Mouse (Mus musculus) left cerebral cortex, postnatal 10 days (tissue): ENCODE data around the gene Bcar1. TPM values are rescaled to one million over a fixed set of nuclear protein-coding genes. Genes with fewer than 3 reads are reported as not detected.

Source experiments
- DNase-seq, 2 experiments: peaks; one replicate each; pipeline ENCODE4 v3.0.0; 2021 to 2022; ENCODE audit warnings: low spot score in 2 of 2, mixed read lengths in 1 of 2; ENCODE audit errors: extremely low spot score in 1 of 2
- intact Hi-C: fragments of 180-260 bp; cut with DNase I; formaldehyde crosslinking; loops from one replicate; pipeline ENCODE4 v1.15.1; 2025
- total RNA-seq, 2 experiments: library from RNA; stranded (reverse); gene quantifications; 2 replicates each; pipeline ENCODE4 v1.2.3; 2021

The Bcar1 gene
- total RNA-seq, 2 experiments from 2014 or later, result 46.6 to 48.1 TPM

GRCm38 (mm10) chr8:111771625-111772020 is 28.0 kb upstream of the Bcar1 start:
- no peak for DNase-seq
- intact Hi-C loops, result no loop called here

DNA sequence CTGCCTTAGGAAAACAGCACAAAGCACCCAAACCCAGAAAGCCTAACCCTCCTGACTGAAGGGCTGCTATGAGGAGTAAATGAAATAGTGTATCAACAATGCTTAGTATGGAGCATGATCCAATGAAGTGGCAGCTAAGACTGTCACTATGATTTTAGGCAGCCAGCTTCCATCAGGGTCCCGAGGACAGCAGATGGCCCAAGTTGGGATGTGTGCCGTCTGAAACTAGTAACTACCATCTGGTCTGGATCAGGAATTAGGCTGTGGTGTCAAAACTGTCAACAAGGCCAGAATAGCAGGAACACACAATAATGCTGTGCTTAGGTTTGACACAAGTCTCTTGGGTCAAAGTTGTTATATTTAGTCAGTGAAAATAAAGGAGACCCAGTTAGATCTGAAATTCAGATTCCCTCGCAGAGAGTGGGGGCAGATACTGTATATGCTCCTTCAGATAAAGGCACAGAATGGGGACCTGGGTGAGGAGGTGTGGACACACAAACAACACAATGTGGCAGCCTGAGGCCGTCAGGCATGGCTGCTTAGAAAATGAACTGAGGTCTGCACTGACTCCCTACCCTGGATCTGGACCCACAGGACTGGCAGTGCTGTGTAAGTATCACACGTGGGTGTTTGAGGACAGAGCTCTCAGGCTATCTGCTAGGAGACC is 27.5 kb upstream of the Bcar1 start:
- no peak for DNase-seq

GRCm38 (mm10) chr8:111769764-111770428 is 26.3 kb upstream of the Bcar1 start:
- no peak for DNase-seq
- intact Hi-C loops, result no loop called here

More for the DNA sequence above, 27.5 kb upstream of the Bcar1 start:
- intact Hi-C loops, result no loop called here

GRCm38 (mm10) chr8:111769296-111769695 is 25.7 kb upstream of the Bcar1 start:
- intact Hi-C loops, result no loop called here
- DNase-seq, result no peak

DNA sequence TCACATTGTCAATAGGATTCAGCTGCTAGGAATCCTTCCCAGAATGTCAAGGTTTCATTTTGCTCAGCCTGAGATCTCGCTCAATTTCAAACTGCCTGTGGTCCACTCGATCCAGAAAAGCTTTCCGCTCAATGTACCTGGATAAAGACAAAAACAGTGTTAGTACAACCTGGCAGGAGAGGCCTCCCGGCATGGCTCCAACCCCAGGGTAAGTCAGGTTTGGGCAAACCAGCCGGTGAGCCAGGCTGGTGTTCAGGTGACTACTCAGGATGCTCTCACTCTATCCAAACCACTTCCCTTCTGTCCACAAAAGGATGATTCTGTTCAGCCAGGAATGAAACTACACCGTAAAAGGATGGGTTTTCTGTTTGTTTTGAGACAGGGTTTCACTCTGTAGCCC is 25.0 kb upstream of the Bcar1 start:
- intact Hi-C loops, result no loop called here
- no peak for DNase-seq

DNA sequence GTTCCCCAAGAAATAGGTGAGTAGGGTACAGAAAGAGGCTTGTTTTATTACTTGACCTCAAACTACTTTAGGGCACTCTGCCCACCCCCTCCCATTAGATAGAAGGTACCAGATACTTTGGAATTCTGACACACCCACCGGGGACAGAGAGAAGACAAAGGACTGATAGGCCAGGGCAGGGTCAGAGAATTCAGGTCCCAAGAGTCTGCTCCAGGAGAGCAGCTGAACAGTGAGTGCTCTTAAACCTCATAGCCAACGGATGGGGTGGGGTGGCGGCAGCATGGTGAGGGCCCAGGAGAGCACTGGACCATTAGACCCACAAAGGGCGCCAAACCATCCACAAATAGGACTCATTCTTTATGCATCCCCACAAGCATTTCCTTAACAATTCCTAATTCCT is 22.0 kb upstream of the Bcar1 start:
- intact Hi-C loops, result no loop called here
- no peak for DNase-seq

- intact Hi-C loops, result no loop called here
Measured at GRCm38 (mm10) chr8:111765096-111765495, 21.5 kb upstream of the Bcar1 start.

GRCm38 (mm10) chr8:111760708-111761107 is 17.1 kb upstream of the Bcar1 start:
- DNase-seq, result no peak
- intact Hi-C loops, result no loop called here

More at GRCm38 (mm10) chr8:111765096-111765495, 21.5 kb upstream of the Bcar1 start:
- DNase-seq, result no peak

DNA sequence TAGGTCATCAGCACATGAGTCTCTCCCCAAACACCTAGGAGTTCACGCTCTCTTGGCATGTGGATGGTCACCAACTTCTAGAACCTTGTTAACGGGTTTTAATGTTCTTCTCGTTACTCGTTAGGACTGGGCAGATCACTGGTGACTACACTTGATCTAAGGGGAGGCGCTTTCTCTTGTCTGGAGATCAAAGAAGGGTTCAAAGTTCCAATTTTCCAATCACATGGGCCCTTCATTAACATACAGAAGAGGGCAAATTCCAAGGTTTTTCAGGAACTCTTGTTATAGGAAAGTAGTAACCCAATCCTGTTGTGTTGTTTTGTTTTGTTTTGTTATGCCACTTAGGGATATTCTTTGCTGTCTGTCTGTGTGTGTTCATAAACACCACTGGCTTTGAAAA is 15.2 kb upstream of the Bcar1 start:
- intact Hi-C loops, result no loop called here
- no peak for DNase-seq

GRCm38 (mm10) chr8:111757599-111757998 is 14.0 kb upstream of the Bcar1 start:
- DNase-seq, result no peak
- intact Hi-C loops, result no loop called here

GRCm38 (mm10) chr8:111754736-111755135 is 11.1 kb upstream of the Bcar1 start:
- intact Hi-C loops, result no loop called here
- DNase-seq, result no peak

GRCm38 (mm10) chr8:111754088-111754487 is 10.5 kb upstream of the Bcar1 start:
- intact Hi-C loops, result no loop called here

GRCm38 (mm10) chr8:111748766-111749165 is 5.2 kb upstream of the Bcar1 start:
- no peak for DNase-seq
- intact Hi-C loops, result no loop called here

More at GRCm38 (mm10) chr8:111754088-111754487, 10.5 kb upstream of the Bcar1 start:
- DNase-seq, result no peak

DNA sequence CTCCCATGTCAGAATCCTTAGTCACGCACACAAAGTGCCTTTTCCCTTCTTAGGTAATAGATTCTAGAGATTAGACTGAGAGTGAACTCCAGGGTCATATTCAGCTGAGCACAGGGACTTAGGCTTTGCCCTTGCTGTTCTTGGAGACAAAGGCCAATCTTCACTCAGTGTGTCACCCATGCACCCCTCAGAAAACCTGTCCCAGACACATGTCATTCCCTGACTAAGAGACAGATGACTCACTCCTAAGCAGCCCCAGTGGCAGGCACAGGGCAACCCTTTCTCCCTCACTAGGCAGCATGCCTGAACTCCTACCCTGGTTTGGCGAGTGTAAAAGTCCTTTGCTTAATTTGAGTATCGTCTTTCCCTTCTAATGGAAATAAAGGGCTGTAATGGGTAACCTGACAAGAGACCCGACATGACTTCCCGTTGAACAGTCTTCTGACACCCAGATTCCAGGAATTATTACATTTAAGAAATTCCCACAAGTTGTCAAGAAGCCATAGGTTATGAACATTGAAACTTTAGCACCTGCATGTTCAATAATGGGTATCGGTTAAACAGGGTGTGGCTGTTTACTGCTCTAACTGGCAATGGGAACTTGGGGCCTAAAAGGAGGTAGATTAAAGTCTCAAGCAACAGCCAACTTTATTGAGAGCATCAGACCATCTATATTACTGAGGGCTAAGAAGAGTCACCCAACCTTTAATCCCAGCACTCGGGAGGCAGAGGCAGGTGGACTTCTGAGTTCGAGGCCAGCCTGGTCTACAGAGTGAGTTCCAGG is 4.4 kb upstream of the Bcar1 start:
- no peak for DNase-seq
- intact Hi-C loops, result no loop called here

- no peak for DNase-seq
- intact Hi-C loops, result no loop called here
Measured at GRCm38 (mm10) chr8:111746582-111747465, 3.2 kb upstream of the Bcar1 start.

GRCm38 (mm10) chr8:111745591-111746418 is 2.2 kb upstream of the Bcar1 start:
- intact Hi-C loops, result no loop called here
- peak; percentile 69 to 89 for DNase-seq

DNA sequence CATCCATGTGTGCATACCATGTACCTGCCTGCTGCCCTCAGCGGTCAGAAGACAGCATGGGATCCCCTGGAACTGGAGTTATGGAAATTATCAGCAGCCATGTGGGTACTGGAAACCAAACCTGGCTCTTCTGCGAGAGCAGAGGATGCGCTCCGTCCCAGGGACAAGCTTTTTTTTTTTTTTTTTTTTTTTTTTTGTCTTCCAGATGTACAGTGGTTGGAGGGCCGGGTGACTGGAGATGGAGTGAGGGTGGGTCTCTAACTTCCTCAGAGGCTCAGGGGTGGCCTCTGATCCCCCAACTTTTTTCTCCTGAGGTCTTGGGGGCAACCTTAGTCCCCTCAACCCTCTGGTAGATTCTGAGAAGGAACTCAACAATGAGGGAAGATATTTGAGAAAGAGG is 1.5 kb upstream of the Bcar1 start:
- no peak for DNase-seq
- intact Hi-C loops, result no loop called here
